Mouse (Mus musculus): Measurements from ENCODE around the gene Wipf3.

Wipf3 gene

DNA sequence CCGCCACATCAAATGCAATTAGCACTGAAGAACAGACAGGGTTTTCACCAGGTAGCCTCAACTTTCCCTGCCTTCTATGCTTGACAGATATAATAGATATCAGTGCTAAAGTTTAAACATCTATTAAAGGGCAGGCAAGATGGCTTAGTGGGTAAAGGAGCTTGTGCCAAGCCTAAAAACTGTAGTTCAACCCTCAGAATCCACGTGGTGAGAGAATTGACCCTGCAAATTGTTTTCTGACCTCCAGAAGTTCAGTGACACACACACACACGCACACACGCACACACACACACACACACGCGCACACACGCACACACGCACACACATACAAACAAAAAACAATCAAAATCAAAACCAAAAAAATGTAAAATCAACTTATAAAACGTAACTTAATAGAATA, 2.8 kb downstream of the Wipf3 start:
- no peak for DNase-seq (ENCODE audit: low spot score)

DNA sequence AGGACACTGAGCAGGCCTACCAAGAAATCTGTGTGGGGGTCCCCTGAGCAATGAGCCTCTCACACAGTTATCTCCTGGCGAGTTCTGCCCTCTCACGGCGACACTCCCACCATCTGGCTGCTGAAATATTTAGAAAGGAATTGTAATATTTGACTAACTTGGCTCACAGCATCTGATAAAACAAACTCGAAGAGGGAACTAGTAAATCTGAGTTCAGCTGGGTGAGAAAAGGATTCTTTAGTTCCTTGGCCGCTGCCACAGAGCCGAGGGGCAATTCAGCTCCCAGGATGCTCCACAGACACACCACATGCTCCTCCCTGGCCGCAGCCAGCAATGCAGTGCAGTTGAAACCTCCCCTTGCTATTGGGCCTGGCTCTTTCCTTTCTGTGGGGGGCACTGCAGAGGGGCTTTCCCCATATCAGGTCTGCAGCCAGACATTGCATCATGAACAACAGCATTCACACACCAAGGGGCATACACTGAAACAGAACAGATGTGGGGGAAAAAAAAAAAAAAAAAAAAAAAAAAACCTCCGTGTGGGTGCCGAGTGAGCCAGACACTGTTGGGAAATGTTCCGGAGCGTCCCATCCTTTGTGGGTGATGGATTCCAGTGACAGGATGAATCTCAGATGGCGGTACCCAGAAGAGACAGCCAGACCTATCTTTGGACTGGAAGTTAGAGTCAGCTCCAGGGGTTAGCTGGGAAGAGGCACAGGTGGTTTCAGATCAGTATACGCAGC, 3.6 kb downstream of the Wipf3 start:
- DNase-seq (ENCODE audit: low spot score): no peak

- DNase-seq (ENCODE audit: low spot score): no peak
Measured at GRCm38 (mm10) chr6:54434171-54434570, 4.8 kb downstream of the Wipf3 start.

DNA sequence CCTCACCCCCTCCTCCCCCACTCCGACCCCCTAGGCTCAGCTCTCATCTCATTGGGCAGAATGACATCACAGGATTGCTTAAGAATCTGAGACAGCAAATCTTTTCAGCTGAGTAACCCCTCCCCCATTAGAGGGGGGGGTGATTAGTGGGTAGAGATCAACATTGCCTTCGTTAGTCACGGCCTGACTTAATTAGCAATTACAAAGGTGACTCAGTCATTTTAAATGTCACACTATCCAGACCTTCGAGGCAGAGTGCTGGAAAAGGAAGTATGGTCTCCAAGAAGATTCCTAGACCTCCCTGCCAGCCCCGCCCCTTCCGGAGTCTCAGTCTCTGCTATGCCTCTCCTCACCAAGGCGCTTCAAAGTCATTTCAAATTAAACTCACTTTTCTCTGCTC, 6.3 kb downstream of the Wipf3 start:
- DNase-seq (ENCODE audit: low spot score): no peak

- DNase-seq (ENCODE audit: low spot score): peak; percentile 29
Measured at GRCm38 (mm10) chr6:54436286-54436685, 6.9 kb downstream of the Wipf3 start.

- DNase-seq (ENCODE audit: low spot score): no peak
Measured at GRCm38 (mm10) chr6:54438510-54438909, 9.1 kb downstream of the Wipf3 start.

DNA sequence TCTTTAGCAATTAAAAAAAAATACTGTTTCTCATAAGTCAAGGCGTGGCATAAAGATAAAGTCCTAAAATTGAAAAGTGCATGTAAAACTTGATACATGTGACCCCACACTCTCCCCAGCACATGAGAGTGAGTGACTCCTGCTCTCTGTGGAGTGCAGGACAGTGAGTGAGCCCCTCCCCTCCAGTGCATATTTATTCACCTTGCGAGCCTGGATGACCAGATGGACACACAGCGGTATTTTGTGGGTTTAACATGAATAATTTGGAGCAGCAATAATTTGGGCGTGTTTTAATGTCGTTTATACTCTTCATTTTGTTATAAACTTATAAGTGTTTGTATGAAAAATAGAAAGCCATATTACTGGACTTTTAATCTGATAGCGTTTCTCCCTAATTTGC, 11.3 kb downstream of the Wipf3 start:
- DNase-seq (ENCODE audit: low spot score): peak; percentile 23

- DNase-seq (ENCODE audit: low spot score): no peak
Measured at GRCm38 (mm10) chr6:54443657-54444056, 14.3 kb downstream of the Wipf3 start.

DNA sequence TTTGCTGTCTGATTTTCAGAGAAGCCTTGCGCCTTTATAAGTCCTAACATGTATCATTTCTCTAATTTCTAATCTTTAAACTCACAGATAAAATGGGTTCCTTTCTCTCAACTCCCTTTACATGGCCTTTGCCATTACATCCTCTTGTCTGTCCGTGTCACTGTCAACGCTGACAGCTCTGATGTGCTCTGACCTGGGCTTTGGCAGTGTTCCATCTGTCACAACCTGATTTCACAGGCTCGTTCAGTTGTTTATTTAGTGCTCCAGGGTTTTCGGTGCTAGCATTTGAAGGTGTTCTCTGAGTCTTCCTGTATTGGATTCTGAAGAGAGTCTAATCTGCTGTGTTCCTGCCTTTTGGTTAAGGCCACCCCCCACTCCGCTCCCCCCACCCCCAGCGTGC, 14.7 kb downstream of the Wipf3 start:
- peak; percentile 36 for DNase-seq (ENCODE audit: low spot score)

- no peak for DNase-seq (ENCODE audit: low spot score)
Measured at GRCm38 (mm10) chr6:54445249-54445818, 15.9 kb downstream of the Wipf3 start.

DNA sequence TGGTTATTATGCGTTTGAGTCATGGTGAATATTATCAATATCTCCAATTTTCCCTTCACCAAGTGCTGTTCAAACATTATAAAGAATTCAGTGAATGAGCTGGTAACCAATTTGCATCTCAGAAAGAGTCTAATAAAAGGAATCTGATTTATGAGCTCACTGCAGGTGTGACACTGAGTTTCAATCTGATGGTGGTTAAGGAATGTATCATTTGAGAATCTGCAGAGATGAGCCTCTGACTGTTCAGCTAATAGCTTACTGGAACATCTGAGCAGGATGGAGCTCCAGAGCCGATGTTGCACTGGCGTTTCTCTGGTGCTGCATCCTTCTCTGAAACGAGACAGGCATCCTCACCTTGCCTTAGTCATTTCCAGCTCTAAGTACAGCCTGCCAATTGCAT, 17.9 kb downstream of the Wipf3 start:
- DNase-seq (ENCODE audit: low spot score): no peak

DNA sequence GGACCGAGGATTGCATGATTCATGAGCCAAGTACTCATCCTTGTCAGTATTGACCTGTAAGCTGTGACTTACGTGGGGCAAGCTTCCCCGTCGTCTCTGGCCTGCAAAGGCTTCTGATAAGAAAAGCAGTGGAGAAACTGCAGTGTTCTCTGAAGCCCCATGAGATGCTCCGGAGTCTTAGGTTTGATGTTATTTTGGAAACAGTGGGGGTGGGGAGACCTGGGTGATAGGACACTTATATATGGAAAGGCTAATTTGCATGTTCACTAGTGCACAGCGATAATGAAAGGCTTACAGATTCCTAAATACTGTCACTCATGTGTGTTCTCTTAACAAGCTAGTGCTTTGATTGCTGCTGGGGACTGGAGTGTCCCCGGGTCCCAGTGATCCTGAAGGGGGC, 30.3 kb downstream of the Wipf3 start:
- no peak for DNase-seq (ENCODE audit: low spot score)

DNA sequence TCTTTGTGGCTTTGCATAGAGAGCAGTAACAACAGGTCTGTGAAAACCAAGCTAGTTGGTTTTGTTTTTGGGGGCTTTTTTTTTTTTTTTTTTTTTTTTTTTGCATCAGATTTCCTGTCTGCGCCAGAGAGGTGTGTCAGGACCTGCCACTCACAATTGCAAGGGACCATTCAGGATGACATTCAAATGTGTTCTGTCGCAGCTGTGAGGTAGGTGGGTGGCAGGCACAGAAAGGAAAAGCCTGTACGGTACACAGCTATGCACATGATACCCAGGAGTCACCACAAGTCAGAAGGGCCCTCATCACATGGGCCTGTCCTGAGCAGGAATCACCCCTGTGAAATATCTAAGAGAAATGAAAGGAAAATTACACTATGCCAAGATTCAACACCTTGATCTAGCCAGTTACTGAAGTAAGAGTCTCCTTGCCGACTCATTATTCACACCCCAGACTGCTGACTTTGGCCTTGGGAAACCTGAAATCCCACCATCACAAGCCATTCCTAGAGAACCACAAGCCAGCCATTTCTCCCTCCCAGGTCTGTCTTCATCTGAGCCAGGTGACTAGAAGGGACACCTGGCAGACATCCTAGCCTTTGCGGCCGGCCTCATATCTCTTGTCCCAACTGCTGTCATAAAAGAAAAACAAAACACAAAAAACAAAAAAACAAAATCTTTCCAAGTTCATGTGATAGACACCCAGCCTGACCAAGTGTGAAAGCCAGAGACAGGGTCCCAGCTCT, 30.9 kb downstream of the Wipf3 start:
- no peak for DNase-seq (ENCODE audit: low spot score)

- DNase-seq (ENCODE audit: low spot score): peak; percentile 82
Measured at GRCm38 (mm10) chr6:54460915-54461671, 31.7 kb downstream of the Wipf3 start.

DNA sequence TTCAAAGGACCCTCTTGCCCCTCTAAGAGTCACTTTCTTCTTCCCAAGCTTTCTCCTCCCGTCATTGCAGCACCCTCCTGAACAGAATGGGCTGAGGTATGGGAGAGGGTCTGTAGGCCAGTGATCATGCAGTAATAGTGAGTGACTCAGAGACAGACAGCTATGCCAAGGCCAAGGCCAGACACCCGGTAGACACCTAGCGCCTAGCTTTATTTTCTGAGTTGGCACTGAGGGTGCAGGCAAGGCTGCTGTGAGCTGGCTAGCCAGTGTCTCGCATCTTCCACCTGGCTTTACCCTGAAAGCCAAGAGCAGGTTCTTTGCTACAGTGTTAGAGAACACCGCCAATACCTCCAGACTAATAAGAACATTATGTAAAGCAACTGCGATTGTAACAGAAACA, 33.4 kb downstream of the Wipf3 start:
- DNase-seq (ENCODE audit: low spot score): no peak

GRCm38 (mm10) chr6:54463701-54464458, 34.5 kb downstream of the Wipf3 start:
- no peak for DNase-seq (ENCODE audit: low spot score)

DNA sequence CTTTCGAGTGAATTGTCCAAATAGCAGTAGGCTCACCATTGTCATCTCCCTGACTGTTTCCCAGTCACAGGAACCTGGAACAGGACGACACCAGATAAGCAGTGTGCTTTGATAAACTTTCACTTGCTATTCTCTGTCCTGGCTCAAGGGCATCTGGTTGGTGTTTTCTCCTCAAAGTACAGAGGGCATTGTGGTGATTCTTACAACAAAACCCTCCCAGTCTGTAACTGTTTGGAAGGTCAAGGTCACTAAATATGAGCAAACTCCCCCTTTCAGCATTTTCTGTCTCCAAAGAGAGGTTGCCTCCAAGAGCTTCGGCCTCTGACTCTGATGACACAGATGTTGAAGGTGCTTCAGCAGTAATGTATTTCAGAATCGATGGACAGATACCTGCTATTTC, 35.5 kb downstream of the Wipf3 start:
- DNase-seq (ENCODE audit: low spot score): no peak

GRCm38 (mm10) chr6:54467371-54467770, 38.0 kb downstream of the Wipf3 start:
- DNase-seq (ENCODE audit: low spot score): no peak

GRCm38 (mm10) chr6:54471866-54472265, 42.5 kb downstream of the Wipf3 start:
- no peak for DNase-seq (ENCODE audit: low spot score)

- peak; percentile 58 for DNase-seq (ENCODE audit: low spot score)
Measured at GRCm38 (mm10) chr6:54472846-54473715, 43.7 kb downstream of the Wipf3 start.

Data from testis, postnatal 10 days (tissue).